Mouse (Mus musculus) erythroid progenitor cell, adult 5-6 weeks (primary cell): ENCODE results near the gene Trpm3. TPM values are rescaled to one million over a fixed set of nuclear protein-coding genes. Genes with fewer than 3 reads are reported as not detected.

Experiments used
- ATAC-seq: replicated peaks from 2 replicates; pipeline ENCODE4 v1.8.0; 2016; ENCODE audit warnings: moderate number of reproducible peaks, mild to moderate bottlenecking, moderate TSS enrichment, inconsistent platforms; ENCODE audit not compliant: poor library complexity, low FRiP score, severe bottlenecking
- total RNA-seq, 2 experiments: library from RNA; stranded (forward) in 1 of 2; stranded (reverse) in 1 of 2; fragments of 150-400 nt in 1 of 2; fragments of 186-747, 209-891 nt in 1 of 2; gene quantifications; 2 replicates each; pipeline versions ENCODE4 v1.2.3 to v1.2.4; 2015 to 2017; ENCODE audit warnings: low replicate concordance in 2 of 2

The Trpm3 gene
- total RNA-seq, 2 experiments from 2014 or later = not detected

DNA sequence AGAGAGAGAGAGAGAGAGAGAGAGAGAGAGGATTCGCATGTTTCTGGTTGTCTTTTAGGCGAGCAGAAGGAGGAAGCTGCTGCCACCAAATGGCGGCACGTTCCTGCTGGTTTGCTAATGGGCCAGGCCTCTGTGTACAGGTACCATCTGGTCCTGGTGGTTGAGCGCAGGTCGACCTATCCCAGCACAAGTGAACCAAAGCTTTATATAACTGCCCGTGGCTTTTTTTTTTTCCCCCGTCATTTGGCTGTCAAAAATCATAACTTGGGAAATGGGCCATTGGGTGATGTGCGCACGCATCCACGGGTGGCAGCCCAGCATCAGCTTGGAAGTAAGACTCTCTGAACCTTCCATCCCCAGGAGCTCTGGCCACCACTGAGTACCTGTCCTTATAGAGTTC, 745.5 kb downstream of the Trpm3 start:
- no peak for ATAC-seq

DNA sequence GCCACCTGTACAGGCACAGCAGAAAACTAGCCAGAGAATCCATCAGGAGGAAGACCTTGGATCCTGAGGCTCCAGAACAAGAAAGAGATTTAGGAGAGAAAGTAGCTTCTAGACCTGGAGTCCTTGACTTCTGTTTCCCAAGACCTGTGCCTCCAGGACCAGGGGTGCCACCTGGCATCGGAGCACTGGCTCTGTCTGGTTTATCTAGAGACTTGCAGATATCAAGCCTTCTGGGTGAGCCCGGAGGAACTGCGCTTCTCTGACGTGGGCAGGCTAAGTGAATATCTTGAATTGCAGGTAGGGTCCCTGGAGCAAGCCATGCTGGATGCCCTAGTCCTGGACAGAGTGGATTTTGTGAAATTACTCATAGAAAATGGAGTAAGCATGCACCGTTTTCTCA, 746.2 kb downstream of the Trpm3 start:
- no peak for ATAC-seq

- ATAC-seq = no peak
These were observed 763.0 kb downstream of the Trpm3 start for GRCm38 (mm10) chr19:22901892-22902291.

GRCm38 (mm10) chr19:22902386-22902785, 763.5 kb downstream of the Trpm3 start:
- no peak for ATAC-seq

- ATAC-seq = no peak
These were observed 766.2 kb downstream of the Trpm3 start for GRCm38 (mm10) chr19:22905066-22905482.

GRCm38 (mm10) chr19:22910686-22911085, 771.8 kb downstream of the Trpm3 start:
- no peak for ATAC-seq

DNA sequence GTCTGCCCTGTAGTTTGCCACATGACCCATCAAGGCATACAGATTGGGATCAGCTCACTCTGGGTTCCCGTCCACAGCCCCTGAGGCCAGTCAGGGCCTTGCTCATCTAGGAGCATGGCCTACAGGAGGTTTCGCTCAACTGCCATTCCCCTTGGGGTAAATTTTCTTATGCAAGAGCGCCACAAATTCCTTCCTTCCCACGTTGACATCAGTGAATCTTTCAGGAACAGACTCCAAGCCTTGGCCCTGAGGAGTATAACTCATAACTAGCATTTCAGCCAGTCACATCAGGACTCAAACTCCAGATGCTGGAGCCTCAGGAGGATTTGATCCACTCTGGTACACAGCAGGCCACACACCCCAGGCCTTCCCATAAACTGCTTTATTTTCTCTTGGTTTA, 774.1 kb downstream of the Trpm3 start:
- no peak for ATAC-seq

- ATAC-seq = no peak
These were observed 777.2 kb downstream of the Trpm3 start for GRCm38 (mm10) chr19:22915868-22916642.

- no peak for ATAC-seq
These were observed 777.9 kb downstream of the Trpm3 start for GRCm38 (mm10) chr19:22916643-22917344.

DNA sequence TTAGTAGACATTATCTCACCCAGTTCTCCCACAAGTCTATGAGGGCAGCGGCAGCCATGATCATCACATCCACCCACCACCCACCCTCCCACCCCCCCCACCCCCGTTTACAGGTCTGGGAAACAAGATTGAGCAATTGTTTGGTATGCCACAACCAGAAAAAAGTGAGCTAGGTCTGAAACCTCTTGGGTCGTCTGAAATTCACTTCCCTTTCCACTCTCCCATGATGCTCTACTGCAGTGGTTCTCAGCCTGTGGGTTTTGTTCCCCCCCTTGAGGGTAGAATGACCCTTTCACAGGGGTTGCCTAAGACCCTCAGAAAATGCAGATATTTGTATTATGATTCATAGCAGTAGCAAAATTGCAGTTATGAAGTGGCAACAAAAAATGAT, 778.5 kb downstream of the Trpm3 start:
- ATAC-seq = no peak

DNA sequence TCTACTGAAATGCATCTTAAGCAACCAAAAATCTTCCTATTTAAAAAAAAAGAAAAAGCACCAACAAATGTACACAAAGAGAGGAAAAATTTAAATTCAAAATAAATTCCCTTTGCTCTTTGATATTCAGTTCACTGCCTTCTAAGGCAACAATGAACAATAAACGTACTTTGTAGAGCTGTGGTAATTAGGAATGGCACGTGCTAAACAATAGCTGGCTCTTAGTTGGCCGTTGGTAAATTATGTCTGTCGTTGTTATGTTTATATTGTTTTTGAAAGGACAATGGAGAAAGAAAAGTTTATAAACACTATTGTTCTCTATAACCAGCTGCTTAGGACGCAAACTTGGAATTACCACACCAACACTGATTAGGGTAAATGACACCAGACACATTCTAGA, 782.1 kb downstream of the Trpm3 start:
- ATAC-seq = no peak

DNA sequence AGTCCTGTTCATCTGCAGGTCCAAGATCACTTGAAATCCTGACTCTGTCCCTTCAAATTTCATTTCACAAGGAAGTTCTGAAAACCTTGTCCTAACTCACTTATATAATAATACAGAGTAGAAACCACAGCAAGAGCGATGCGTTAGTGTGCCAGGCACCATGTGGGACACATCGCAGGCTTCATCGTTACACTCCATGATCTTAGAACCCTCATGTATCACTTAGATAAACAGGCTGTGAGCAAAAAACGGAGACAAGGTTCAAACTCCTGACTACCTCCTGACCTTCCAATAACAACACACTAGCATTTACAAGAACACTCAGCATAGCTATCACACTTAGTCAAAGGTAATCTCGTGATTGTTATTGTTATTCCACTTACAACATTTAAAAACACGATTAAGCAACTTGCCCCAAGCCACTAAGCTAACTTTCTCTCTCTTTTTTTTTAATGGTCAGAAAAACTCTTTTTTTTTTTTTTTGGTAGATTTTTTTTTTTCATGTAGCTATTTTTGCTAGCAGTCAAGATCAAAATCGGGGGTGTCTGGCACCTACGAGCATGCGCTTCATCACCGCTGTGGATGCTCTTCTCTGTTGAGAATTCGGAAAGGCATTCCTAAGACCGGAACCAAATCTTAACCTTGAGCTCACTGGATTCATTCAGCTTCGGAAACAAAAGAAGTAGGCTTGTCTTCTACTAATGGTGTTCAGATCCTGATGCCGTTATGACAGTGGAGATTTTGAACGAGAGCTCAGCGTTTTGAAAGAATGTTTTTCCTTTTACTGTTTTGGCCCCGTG, 784.2 kb downstream of the Trpm3 start:
- no peak for ATAC-seq

DNA sequence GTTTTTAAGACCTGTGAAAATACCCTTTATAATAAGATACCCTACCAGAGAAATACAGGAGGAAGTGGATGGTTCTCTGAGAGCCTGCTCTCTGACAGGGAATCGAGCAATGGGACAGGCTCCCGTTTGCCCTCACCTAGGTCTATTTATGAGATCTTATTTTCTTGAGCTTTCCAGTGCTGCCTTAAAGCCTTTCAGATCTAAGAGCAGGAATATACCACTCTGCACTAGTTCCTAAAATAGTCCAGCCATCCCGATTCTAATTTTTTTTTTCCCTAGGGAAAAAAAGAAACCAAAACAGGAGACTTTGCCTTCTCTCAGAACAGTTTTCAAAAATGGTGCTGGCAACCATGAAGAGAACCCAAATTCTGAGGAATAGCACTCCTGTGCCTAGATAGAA, 786.4 kb downstream of the Trpm3 start:
- ATAC-seq = no peak

- no peak for ATAC-seq
These were observed 787.9 kb downstream of the Trpm3 start for GRCm38 (mm10) chr19:22926753-22927152.

- ATAC-seq = no peak
These were observed 789.5 kb downstream of the Trpm3 start for GRCm38 (mm10) chr19:22928366-22928765.

- no peak for ATAC-seq
These were observed 790.9 kb downstream of the Trpm3 start for GRCm38 (mm10) chr19:22929768-22930167.

GRCm38 (mm10) chr19:22930368-22930834, 791.6 kb downstream of the Trpm3 start:
- no peak for ATAC-seq

DNA sequence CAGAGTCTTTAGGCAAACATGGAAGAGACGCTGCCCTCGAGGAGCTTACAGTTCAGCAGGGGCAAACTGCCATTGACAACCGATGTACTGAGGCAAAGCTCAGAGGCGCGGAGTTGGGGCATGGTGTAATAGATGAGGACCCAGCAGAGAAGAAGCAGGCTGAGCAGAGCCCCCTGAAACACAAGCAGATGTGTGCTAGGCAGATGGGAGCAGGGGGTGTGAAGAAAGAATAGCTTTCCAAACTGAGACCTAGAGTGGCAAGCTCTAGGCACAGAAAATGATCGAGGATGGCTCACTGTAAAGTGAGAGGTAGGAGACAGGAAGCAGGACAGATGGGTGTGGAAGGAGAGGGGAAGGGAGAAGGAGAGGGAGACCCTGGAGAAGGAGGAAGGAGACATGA, 792.2 kb downstream of the Trpm3 start:
- ATAC-seq = no peak

DNA sequence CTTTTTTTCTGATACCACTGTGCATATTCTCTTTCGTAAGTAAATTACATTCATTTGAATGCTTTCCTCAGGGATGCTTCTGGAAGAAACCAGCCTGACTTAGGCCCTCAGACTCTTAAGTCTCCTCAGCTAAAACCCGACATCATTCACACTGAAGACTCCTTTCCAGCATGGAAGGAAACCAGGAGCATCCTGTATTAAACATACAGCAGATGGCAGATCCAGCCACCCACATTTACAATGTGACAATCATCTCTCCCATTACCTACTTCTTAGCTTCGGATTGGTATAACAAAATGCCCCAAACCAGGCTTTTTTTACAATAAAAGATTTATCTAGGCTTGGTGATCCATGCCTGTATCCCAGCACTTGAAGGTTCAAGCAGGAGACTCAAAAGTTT, 796.2 kb downstream of the Trpm3 start:
- no peak for ATAC-seq

- ATAC-seq = no peak
These were observed 800.2 kb downstream of the Trpm3 start for GRCm38 (mm10) chr19:22938848-22939724.
